Mouse (Mus musculus): ENCODE results near the gene Mfap2. TPM values are rescaled to one million over a fixed set of nuclear protein-coding genes. Genes with fewer than 3 reads are reported as not detected.
A peak's percentile ranks its signal among the peaks of the same experiment; 100 is the strongest.

Gene Mfap2
- polyA plus RNA-seq, 1 experiment from 2014 or later = 423 TPM

GRCm38 (mm10) chr4:140986024-140986710 is 24.1 kb upstream of the Mfap2 start:
- Histone ChIP-seq H3K27me3 (ENCODE audit: control insufficient read depth, insufficient read depth, low read length) (no peaks in the 10 kb centered on the region), H3K4me1 (ENCODE audit: control insufficient read depth, insufficient read depth, low read length) (peaks cover 34% of the 10 kb centered on the region), H3K27ac (ENCODE audit: low read length) (no peak overlapping the region), H3K9ac (ENCODE audit: low read length) (peak overlapping the region; percentile 90), H3K9me3 (replicated peaks; ENCODE audit: control insufficient read depth, low read length) (0 out of 2 replicates have a peak, but pooled peaks cover 3% of the 10 kb centered on the region), H3K36me3 (ENCODE audit: control insufficient read depth, insufficient read depth, low read length) (no peaks in the 10 kb centered on the region), H3K4me2 (ENCODE audit: low read depth, low read length) (peak overlapping the region; percentile 78), H3K4me3 (replicated peaks; ENCODE audit: low read length) (peak overlapping the region; percentile 93)
- 29% methylated on average over 15 of the region's 15 CpGs for WGBS
- ATAC-seq (ENCODE audit: insufficient read depth, low FRiP score) = no peak

- Histone ChIP-seq H3K27me3 (ENCODE audit: control insufficient read depth, insufficient read depth, low read length) (no peaks in the 10 kb centered on the region), H3K36me3 (ENCODE audit: control insufficient read depth, insufficient read depth, low read length) (no peaks in the 10 kb centered on the region), H3K4me1 (ENCODE audit: control insufficient read depth, insufficient read depth, low read length) (peaks cover 34% of the 10 kb centered on the region), H3K4me2 (ENCODE audit: low read depth, low read length) (peak within 1 kb of the TSS; percentile 78), H3K4me3 (replicated peaks; ENCODE audit: low read length) (peak within 1 kb of the TSS; percentile 93), H3K27ac (ENCODE audit: low read length) (no peak within 1 kb of the TSS), H3K9me3 (replicated peaks; ENCODE audit: control insufficient read depth, low read length) (no peaks in the 10 kb centered on the region), H3K9ac (ENCODE audit: low read length) (peak within 1 kb of the TSS; percentile 90)
- peak; percentile 81 for ATAC-seq (ENCODE audit: insufficient read depth, low FRiP score)
- under 1% methylated on average over 58 of the region's 58 CpGs for WGBS
Observed at GRCm38 (mm10) chr4:140986711-140987395, 23.4 kb upstream of the Mfap2 start, which contains the start of gene Atp13a2. Gene Atp13a2, plus strand, starts transcription at chr4:140986873.

GRCm38 (mm10) chr4:140987476-140987875 is 22.7 kb upstream of the Mfap2 start:
- Histone ChIP-seq H3K4me2 (ENCODE audit: low read depth, low read length) (peak overlapping the region; percentile 78), H3K9ac (ENCODE audit: low read length) (peak overlapping the region; percentile 90), H3K4me3 (replicated peaks; ENCODE audit: low read length) (peak overlapping the region; percentile 93), H3K9me3 (replicated peaks; ENCODE audit: control insufficient read depth, low read length) (no peaks in the 10 kb centered on the region), H3K4me1 (ENCODE audit: control insufficient read depth, insufficient read depth, low read length) (peaks cover 34% of the 10 kb centered on the region), H3K36me3 (ENCODE audit: control insufficient read depth, insufficient read depth, low read length) (no peaks in the 10 kb centered on the region), H3K27ac (ENCODE audit: low read length) (no peak overlapping the region), H3K27me3 (ENCODE audit: control insufficient read depth, insufficient read depth, low read length) (no peaks in the 10 kb centered on the region)
- 28% methylated on average over 7 of the region's 7 CpGs for WGBS
- no peak for ATAC-seq (ENCODE audit: insufficient read depth, low FRiP score)

- Histone ChIP-seq H3K9ac (ENCODE audit: low read length) (no peak overlapping the region), H3K9me3 (replicated peaks; ENCODE audit: control insufficient read depth, low read length) (no peaks in the 10 kb centered on the region), H3K36me3 (ENCODE audit: control insufficient read depth, insufficient read depth, low read length) (peaks cover 5% of the 10 kb centered on the region; the same call in 1 of the 2 replicates), H3K27me3 (ENCODE audit: control insufficient read depth, insufficient read depth, low read length) (no peaks in the 10 kb centered on the region), H3K4me1 (ENCODE audit: control insufficient read depth, insufficient read depth, low read length) (peaks cover 24% of the 10 kb centered on the region), H3K4me2 (ENCODE audit: low read depth, low read length) (no peak overlapping the region), H3K4me3 (replicated peaks; ENCODE audit: low read length) (no peak overlapping the region), H3K27ac (ENCODE audit: low read length) (no peak overlapping the region)
- ATAC-seq (ENCODE audit: insufficient read depth, low FRiP score) = no peak
- 60% methylated on average over 7 of the region's 7 CpGs for WGBS
Observed at GRCm38 (mm10) chr4:140988706-140989290, 21.4 kb upstream of the Mfap2 start.

- Histone ChIP-seq H3K27ac (ENCODE audit: low read length) (no peak overlapping the region), H3K9ac (ENCODE audit: low read length) (no peak overlapping the region), H3K4me3 (replicated peaks; ENCODE audit: low read length) (no peak overlapping the region), H3K27me3 (ENCODE audit: control insufficient read depth, insufficient read depth, low read length) (no peaks in the 10 kb centered on the region), H3K36me3 (ENCODE audit: control insufficient read depth, insufficient read depth, low read length) (peaks cover 5% of the 10 kb centered on the region; the same call in 1 of the 2 replicates), H3K4me1 (ENCODE audit: control insufficient read depth, insufficient read depth, low read length) (peaks cover 19% of the 10 kb centered on the region), H3K4me2 (ENCODE audit: low read depth, low read length) (no peak overlapping the region), H3K9me3 (replicated peaks; ENCODE audit: control insufficient read depth, low read length) (no peaks in the 10 kb centered on the region)
- WGBS = 91% methylated on average over 14 of the region's 14 CpGs
- ATAC-seq (ENCODE audit: insufficient read depth, low FRiP score) = no peak
Observed at GRCm38 (mm10) chr4:140989447-140989846, 20.8 kb upstream of the Mfap2 start.

- Histone ChIP-seq H3K9me3 (replicated peaks; ENCODE audit: control insufficient read depth, low read length) (no peaks in the 10 kb centered on the region), H3K36me3 (ENCODE audit: control insufficient read depth, insufficient read depth, low read length) (peaks cover 17% of the 10 kb centered on the region), H3K4me3 (replicated peaks; ENCODE audit: low read length) (no peak overlapping the region), H3K9ac (ENCODE audit: low read length) (no peak overlapping the region), H3K27ac (ENCODE audit: low read length) (no peak overlapping the region), H3K27me3 (ENCODE audit: control insufficient read depth, insufficient read depth, low read length) (no peaks in the 10 kb centered on the region), H3K4me1 (ENCODE audit: control insufficient read depth, insufficient read depth, low read length) (peaks cover 19% of the 10 kb centered on the region), H3K4me2 (ENCODE audit: low read depth, low read length) (no peak overlapping the region)
- ATAC-seq (ENCODE audit: insufficient read depth, low FRiP score) = no peak
- 87% methylated on average over 20 of the region's 20 CpGs for WGBS
Observed at GRCm38 (mm10) chr4:140992215-140992614, 18.0 kb upstream of the Mfap2 start.

GRCm38 (mm10) chr4:140993846-140994245 is 16.4 kb upstream of the Mfap2 start:
- no peak overlapping the region for H3K27ac ChIP-seq (ENCODE audit: low read length)
- peaks cover 5% of the 10 kb centered on the region; the same call in 1 of the 2 replicates for H3K4me1 ChIP-seq (ENCODE audit: control insufficient read depth, insufficient read depth, low read length)
- H3K36me3 ChIP-seq (ENCODE audit: control insufficient read depth, insufficient read depth, low read length) = peaks cover 24% of the 10 kb centered on the region
- no peak overlapping the region for H3K4me2 ChIP-seq (ENCODE audit: low read depth, low read length)
- H3K27me3 ChIP-seq (ENCODE audit: control insufficient read depth, insufficient read depth, low read length) = no peaks in the 10 kb centered on the region
- no peak for ATAC-seq (ENCODE audit: insufficient read depth, low FRiP score)
- no peaks in the 10 kb centered on the region for H3K9me3 ChIP-seq (replicated peaks; ENCODE audit: control insufficient read depth, low read length)
- H3K4me3 ChIP-seq (replicated peaks; ENCODE audit: low read length) = no peak overlapping the region
- 81% methylated on average over 8 of the region's 8 CpGs for WGBS
- no peak overlapping the region for H3K9ac ChIP-seq (ENCODE audit: low read length)

- H3K36me3 ChIP-seq (ENCODE audit: control insufficient read depth, insufficient read depth, low read length) = peaks cover 24% of the 10 kb centered on the region
- no peak overlapping the region for H3K27ac ChIP-seq (ENCODE audit: low read length)
- no peaks in the 10 kb centered on the region for H3K9me3 ChIP-seq (replicated peaks; ENCODE audit: control insufficient read depth, low read length)
- H3K4me1 ChIP-seq (ENCODE audit: control insufficient read depth, insufficient read depth, low read length) = no peaks in the 10 kb centered on the region
- no peak overlapping the region for H3K4me3 ChIP-seq (replicated peaks; ENCODE audit: low read length)
- WGBS = 92% methylated on average over 8 of the region's 8 CpGs
- ATAC-seq (ENCODE audit: insufficient read depth, low FRiP score) = no peak
- H3K9ac ChIP-seq (ENCODE audit: low read length) = no peak overlapping the region
- H3K27me3 ChIP-seq (ENCODE audit: control insufficient read depth, insufficient read depth, low read length) = no peaks in the 10 kb centered on the region
- no peak overlapping the region for H3K4me2 ChIP-seq (ENCODE audit: low read depth, low read length)
Observed at GRCm38 (mm10) chr4:140995811-140996210, 14.4 kb upstream of the Mfap2 start.

GRCm38 (mm10) chr4:140996812-140997211 is 13.4 kb upstream of the Mfap2 start:
- no peak overlapping the region for H3K4me2 ChIP-seq (ENCODE audit: low read depth, low read length)
- 93% methylated on average over 9 of the region's 9 CpGs for WGBS
- H3K9me3 ChIP-seq (replicated peaks; ENCODE audit: control insufficient read depth, low read length) = no peaks in the 10 kb centered on the region
- ATAC-seq (ENCODE audit: insufficient read depth, low FRiP score) = no peak
- no peak overlapping the region for H3K4me3 ChIP-seq (replicated peaks; ENCODE audit: low read length)
- H3K27me3 ChIP-seq (ENCODE audit: control insufficient read depth, insufficient read depth, low read length) = no peaks in the 10 kb centered on the region
- H3K9ac ChIP-seq (ENCODE audit: low read length) = no peak overlapping the region
- no peaks in the 10 kb centered on the region for H3K4me1 ChIP-seq (ENCODE audit: control insufficient read depth, insufficient read depth, low read length)
- no peak overlapping the region for H3K27ac ChIP-seq (ENCODE audit: low read length)
- peaks cover 24% of the 10 kb centered on the region for H3K36me3 ChIP-seq (ENCODE audit: control insufficient read depth, insufficient read depth, low read length)

Measured in stomach, embryonic 16.5 days (tissue).